Mouse (Mus musculus): ENCODE results near the gene Oprd1.
A peak's percentile ranks its signal among the peaks of the same experiment; 100 is the strongest.

Oprd1 gene

GRCm38 (mm10) chr4:132079555-132080275 lies 64.6 kb downstream of the Oprd1 start:
- DNase-seq (ENCODE audit: low spot score) = peak; percentile 70

GRCm38 (mm10) chr4:132078296-132078714 lies 66.0 kb downstream of the Oprd1 start:
- no peak for DNase-seq (ENCODE audit: low spot score)

- no peak for DNase-seq (ENCODE audit: low spot score)
Observed at GRCm38 (mm10) chr4:132077445-132077844, 66.8 kb downstream of the Oprd1 start.

GRCm38 (mm10) chr4:132076480-132077405 lies 67.5 kb downstream of the Oprd1 start:
- DNase-seq (ENCODE audit: low spot score) = peak; percentile 13

- DNase-seq (ENCODE audit: low spot score) = no peak
Observed at GRCm38 (mm10) chr4:132075796-132076195, 68.5 kb downstream of the Oprd1 start.

- DNase-seq (ENCODE audit: low spot score) = peak; percentile 95
Observed at GRCm38 (mm10) chr4:132074933-132075769, 69.1 kb downstream of the Oprd1 start, which contains the start of gene Epb41. Epb41 (minus strand) TSS chr4:132075321.

- peak; percentile 20 for DNase-seq (ENCODE audit: low spot score)
Observed at GRCm38 (mm10) chr4:132074077-132074932, 70.0 kb downstream of the Oprd1 start, which contains the start of gene Gm10300. Gm10300 (plus strand) TSS chr4:132074697.

GRCm38 (mm10) chr4:132072946-132073345 lies 71.3 kb downstream of the Oprd1 start:
- no peak for DNase-seq (ENCODE audit: low spot score)

GRCm38 (mm10) chr4:132072156-132072555 lies 72.1 kb downstream of the Oprd1 start:
- DNase-seq (ENCODE audit: low spot score) = no peak

- no peak for DNase-seq (ENCODE audit: low spot score)
Observed at GRCm38 (mm10) chr4:132071674-132072073, 72.6 kb downstream of the Oprd1 start.

- DNase-seq (ENCODE audit: low spot score) = no peak
Observed at GRCm38 (mm10) chr4:132067938-132068235, 76.4 kb downstream of the Oprd1 start.

- no peak for DNase-seq (ENCODE audit: low spot score)
Observed at GRCm38 (mm10) chr4:132067112-132067937, 77.0 kb downstream of the Oprd1 start.

GRCm38 (mm10) chr4:132066101-132066773 lies 78.0 kb downstream of the Oprd1 start:
- DNase-seq (ENCODE audit: low spot score) = peak; percentile 32

- DNase-seq (ENCODE audit: low spot score) = no peak
Observed at GRCm38 (mm10) chr4:132065578-132065977, 78.7 kb downstream of the Oprd1 start.

GRCm38 (mm10) chr4:132064550-132064949 lies 79.7 kb downstream of the Oprd1 start:
- no peak for DNase-seq (ENCODE audit: low spot score)

GRCm38 (mm10) chr4:132062934-132063884 lies 81.1 kb downstream of the Oprd1 start:
- DNase-seq (ENCODE audit: low spot score) = no peak

- no peak for DNase-seq (ENCODE audit: low spot score)
Observed at GRCm38 (mm10) chr4:132062289-132062688, 82.0 kb downstream of the Oprd1 start.
